Mouse (Mus musculus) urinary bladder, postnatal 10 days (tissue): ENCODE results near the gene Tdrd3.

ENCODE experiments used
- DNase-seq: peaks from one replicate; pipeline ENCODE4 v3.0.0; 2022; ENCODE audit warnings: low spot score

Gene Tdrd3

GRCm38 (mm10) chr14:87566211-87566610 lies 149.8 kb downstream of the Tdrd3 start:
- DNase-seq: no peak

GRCm38 (mm10) chr14:87567034-87567461 lies 150.6 kb downstream of the Tdrd3 start:
- DNase-seq: no peak

GRCm38 (mm10) chr14:87567626-87568446 lies 151.4 kb downstream of the Tdrd3 start:
- no peak for DNase-seq

GRCm38 (mm10) chr14:87568447-87568908 lies 152.0 kb downstream of the Tdrd3 start:
- no peak for DNase-seq

- no peak for DNase-seq
These were observed 153.0 kb downstream of the Tdrd3 start for GRCm38 (mm10) chr14:87569471-87569870.

GRCm38 (mm10) chr14:87572453-87572852 lies 156.0 kb downstream of the Tdrd3 start:
- no peak for DNase-seq

- no peak for DNase-seq
These were observed 166.2 kb downstream of the Tdrd3 start for GRCm38 (mm10) chr14:87582610-87583009.
